Mouse (Mus musculus) midbrain, embryonic 14.5 days (tissue): ENCODE measurements around the gene Eif2s3x. TPM values are rescaled to one million over a fixed set of nuclear protein-coding genes. Genes with fewer than 3 reads are reported as not detected.
A peak's percentile ranks its signal among the peaks of the same experiment; 100 is the strongest.

Experiments
- ATAC-seq: fragments of 200-750 bp; cut with Nextera tagmentation; 2 replicates; pipeline ENCODE4 v1.8.0; 2017; ENCODE audit warnings: moderate number of reproducible peaks, moderate library complexity; ENCODE audit not compliant: low FRiP score, low TSS enrichment
- DNase-seq: peaks from one replicate; pipeline ENCODE4 v3.0.0-alpha.2; 2015
- H3K27ac ChIP-seq: fragments of 300-500 bp; sonication (generic); replicated peaks from 2 replicates; pipeline ENCODE4 v1.5.1; 2014; ENCODE audit warnings: mild to moderate bottlenecking, low read depth, low read length, moderate library complexity
- H3K27me3 ChIP-seq: fragments of 300-500 bp; sonication (generic); 2 replicates; pipeline ENCODE4 v1.6.1; 2014; ENCODE audit warnings: low read length, control low read depth, mixed read lengths; ENCODE audit not compliant: control insufficient read depth, insufficient read depth
- H3K36me3 ChIP-seq: fragments of 300-500 bp; sonication (generic); 2 replicates; pipeline ENCODE4 v1.6.1; 2014; ENCODE audit warnings: low read length, control low read depth; ENCODE audit not compliant: control insufficient read depth, insufficient read depth
- H3K4me1 ChIP-seq: fragments of 300-500 bp; sonication (generic); 2 replicates; pipeline ENCODE4 v1.6.1; 2014; ENCODE audit warnings: mild to moderate bottlenecking, antibody characterized with exemption, low read length, control low read depth; ENCODE audit not compliant: control insufficient read depth, insufficient read depth
- H3K4me2 ChIP-seq: fragments of 300-500 bp; sonication (generic); 2 replicates; pipeline ENCODE4 v1.6.1; 2014; ENCODE audit warnings: mild to moderate bottlenecking, low read length, moderate library complexity
- H3K4me3 ChIP-seq: fragments of 300-500 bp; sonication (generic); replicated peaks from 2 replicates; pipeline ENCODE4 v1.5.1; 2014; ENCODE audit warnings: low read depth, low read length
- H3K9ac ChIP-seq: fragments of 300-500 bp; sonication (generic); replicated peaks from 2 replicates; pipeline ENCODE4 v1.6.1; 2014; ENCODE audit warnings: mild to moderate bottlenecking, low read length, moderate library complexity
- H3K9me3 ChIP-seq: fragments of 300-500 bp; sonication (generic); 2 replicates; pipeline ENCODE4 v1.6.1; 2016; ENCODE audit warnings: low read length, control low read depth, mixed read lengths; ENCODE audit not compliant: control insufficient read depth
- WGBS: fragments of 180-500 bp; shearing (Covaris S2); extraction: QIAGEN DNeasy Blood & Tissue Kit; methylation state at CpG from one replicate; pipeline ENCODE4 v1.1.7; 2014; 5-methylcytosine and 5-hydroxymethylcytosine counted together
- polyA plus RNA-seq: library from polyadenylated mRNA; unstranded; fragments of >200 nt; fragmentation: Nextera tagmentation; extraction: Ambion mirVana; gene quantifications from 2 replicates; pipeline ENCODE4 v1.2.1, GENCODE M21; 2014

Eif2s3x gene
- polyA plus RNA-seq, result 101 and 104 TPM in 2 replicates

DNA sequence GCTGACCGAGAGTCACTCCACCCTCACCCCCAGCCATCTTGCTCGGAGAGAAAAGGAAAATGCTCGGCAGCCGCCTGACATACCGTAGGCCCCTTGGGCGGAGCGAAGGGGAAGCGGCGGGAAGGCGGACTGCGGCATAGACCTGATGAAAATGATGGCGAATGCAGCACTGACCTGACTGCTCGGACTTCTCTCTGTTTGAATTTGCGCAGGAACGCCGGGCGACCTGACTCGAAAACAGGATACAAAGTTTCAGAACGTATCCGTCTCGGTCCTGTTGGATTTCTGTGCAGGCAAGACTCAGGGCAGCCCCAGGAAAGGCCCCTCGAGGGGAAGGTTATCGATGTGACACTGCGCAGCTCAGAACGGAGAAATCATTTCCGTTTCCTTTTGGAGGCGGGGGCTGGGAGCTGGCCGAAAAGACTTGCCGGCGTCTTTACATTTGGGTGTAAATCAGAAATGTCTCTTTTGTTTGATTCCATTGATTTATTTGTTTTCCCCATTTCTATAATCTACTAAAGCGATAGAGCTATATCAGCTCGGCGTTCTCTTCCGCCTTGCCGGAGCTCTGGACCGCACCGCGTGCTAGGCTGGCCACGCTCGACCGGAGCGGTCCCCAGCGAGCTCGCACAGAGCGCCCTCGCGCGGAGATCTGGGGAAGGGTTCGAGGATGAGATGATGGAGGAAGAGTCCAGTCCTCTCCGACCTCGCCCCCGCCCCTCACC lies at the start of gene Eif2s3x:
Gene Eif2s3x (minus strand): TSS at position 266 of the 725 bp plus-strand sequence.
- H3K9ac ChIP-seq, result peak within 1 kb of the TSS; percentile 77
- peak; percentile 95 for ATAC-seq
- H3K4me2 ChIP-seq, result peak within 1 kb of the TSS; percentile 70
- H3K4me1 ChIP-seq, result no peaks in the 10 kb centered on the region
- WGBS, result under 1% methylated on average over 52 of the region's 52 CpGs
- no peaks in the 10 kb centered on the region for H3K9me3 ChIP-seq
- H3K27me3 ChIP-seq, result no peaks in the 10 kb centered on the region
- H3K4me3 ChIP-seq, result peak within 1 kb of the TSS; percentile 71
- H3K27ac ChIP-seq, result peak within 1 kb of the TSS; percentile 85
- H3K36me3 ChIP-seq, result peaks cover 21% of the 10 kb centered on the region
- peak; percentile 94 for DNase-seq

GRCm38 (mm10) chrX:94235601-94236000 lies 22.9 kb upstream of the Eif2s3x start:
- peak; percentile 27 for DNase-seq
- H3K27me3 ChIP-seq, result peaks cover 40% of the 10 kb centered on the region
- peak overlapping the region; percentile 55 for H3K4me2 ChIP-seq
- 33% methylated on average over 12 of the region's 12 CpGs for WGBS
- H3K36me3 ChIP-seq, result no peaks in the 10 kb centered on the region
- no peaks in the 10 kb centered on the region for H3K9me3 ChIP-seq
- peak overlapping the region; percentile 58 for H3K9ac ChIP-seq
- no peak for ATAC-seq
- H3K4me3 ChIP-seq, result peak overlapping the region; percentile 53
- H3K4me1 ChIP-seq, result no peaks in the 10 kb centered on the region
- peak overlapping the region; percentile 88; the same call in 1 of the 2 replicates for H3K27ac ChIP-seq

DNA sequence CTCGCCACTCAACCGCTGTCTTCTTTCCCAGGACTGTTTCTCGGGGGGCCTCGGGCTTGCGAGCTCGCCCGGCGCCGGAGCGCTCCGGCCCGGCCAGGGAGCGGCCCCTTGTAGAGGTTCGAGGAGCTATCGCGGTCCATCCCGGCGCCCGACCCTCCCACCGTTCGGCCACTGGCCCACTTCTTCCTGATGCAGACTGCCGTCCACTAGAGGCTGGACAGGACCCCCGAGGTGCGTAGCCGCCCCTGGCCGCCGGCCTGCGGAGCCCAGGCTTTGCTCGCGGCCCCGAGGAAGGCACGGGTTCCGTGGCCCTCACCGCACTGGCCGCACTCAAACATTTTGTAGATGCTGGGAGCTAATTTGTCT lies 22.5 kb upstream of the Eif2s3x start:
- ATAC-seq (no peak), DNase-seq (no peak)
- H3K4me2 ChIP-seq, result peak overlapping the region; percentile 55
- H3K27me3 ChIP-seq, result peaks cover 40% of the 10 kb centered on the region
- peak overlapping the region; percentile 88 for H3K27ac ChIP-seq
- H3K4me1 ChIP-seq, result no peaks in the 10 kb centered on the region
- no peaks in the 10 kb centered on the region for H3K9me3 ChIP-seq
- H3K4me3 ChIP-seq, result peak overlapping the region; percentile 53
- H3K9ac ChIP-seq, result peak overlapping the region; percentile 58
- WGBS, result 17% methylated on average over 35 of the region's 35 CpGs
- no peaks in the 10 kb centered on the region for H3K36me3 ChIP-seq

GRCm38 (mm10) chrX:94234532-94235189 lies 22.0 kb upstream of the Eif2s3x start, which contains the start of gene Klhl15:
Klhl15 (plus strand) TSS chrX:94234599.
- Histone ChIP-seq H3K27me3 (peaks cover 40% of the 10 kb centered on the region), H3K4me1 (no peaks in the 10 kb centered on the region), H3K9me3 (no peaks in the 10 kb centered on the region), H3K27ac (peak within 1 kb of the TSS; percentile 88), H3K9ac (peak within 1 kb of the TSS; percentile 58), H3K36me3 (no peaks in the 10 kb centered on the region), H3K4me3 (peak within 1 kb of the TSS; percentile 53), H3K4me2 (peak within 1 kb of the TSS; percentile 55)
- ATAC-seq (peak; percentile 93), DNase-seq (peak; percentile 89)
- WGBS, result 10% methylated on average over 58 of the region's 70 CpGs

DNA sequence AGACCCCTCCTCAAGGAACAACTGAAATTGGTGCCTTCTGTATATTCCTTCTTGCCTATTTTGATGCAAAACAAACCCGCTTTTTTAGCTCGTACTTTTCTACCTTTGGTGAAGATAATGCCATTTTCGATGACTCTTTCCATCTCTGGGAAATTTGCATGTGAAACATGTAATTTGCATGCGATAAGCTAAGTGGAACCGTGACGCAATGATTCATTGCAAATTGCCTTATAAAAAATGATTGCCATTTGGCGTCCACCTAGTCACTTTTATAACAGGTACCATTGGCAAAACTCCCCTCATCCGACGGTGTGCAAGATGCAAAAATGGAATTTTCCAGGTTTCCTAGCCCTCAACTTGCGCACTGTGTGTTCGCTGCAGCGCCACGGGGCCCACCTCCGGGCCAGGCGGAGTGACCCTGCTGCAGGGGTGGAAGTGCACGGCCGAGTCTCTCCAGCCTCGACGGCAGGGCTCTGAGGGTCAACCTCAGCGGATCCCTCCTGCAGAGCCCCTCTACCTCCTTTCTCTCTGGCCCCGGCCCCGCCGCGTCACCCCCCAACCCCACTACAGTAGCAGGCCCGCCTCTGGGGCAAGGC lies 21.4 kb upstream of the Eif2s3x start:
- Histone ChIP-seq H3K9me3 (no peaks in the 10 kb centered on the region), H3K27me3 (peaks cover 40% of the 10 kb centered on the region), H3K9ac (peak overlapping the region; percentile 58), H3K4me2 (peak overlapping the region; percentile 55), H3K4me1 (no peaks in the 10 kb centered on the region), H3K4me3 (peak overlapping the region; percentile 53), H3K36me3 (no peaks in the 10 kb centered on the region), H3K27ac (peak overlapping the region; percentile 88)
- ATAC-seq (no peak), DNase-seq (no peak)
- WGBS, result 14% methylated on average over 23 of the region's 25 CpGs

DNA sequence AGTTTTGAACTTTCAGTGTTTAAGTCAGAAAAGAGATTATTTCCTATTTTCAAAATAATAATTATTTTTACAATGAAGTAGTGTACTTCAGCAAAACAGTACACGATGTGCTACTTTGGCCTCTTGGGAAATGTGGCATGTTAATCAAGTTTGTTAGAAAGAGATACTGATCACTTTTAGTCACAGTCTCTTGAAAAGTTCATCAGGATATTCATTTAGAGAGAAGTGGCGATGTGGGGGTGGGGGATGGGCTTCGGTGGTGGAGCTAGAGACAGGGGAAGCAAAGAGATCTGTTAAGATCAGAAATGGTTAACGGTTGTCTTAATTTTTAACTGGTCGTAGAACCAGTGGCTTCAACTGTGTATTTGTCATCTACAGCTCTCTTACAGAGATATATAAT lies 20.8 kb upstream of the Eif2s3x start:
- DNase-seq (peak; percentile 0), ATAC-seq (no peak)
- H3K4me1 ChIP-seq, result no peaks in the 10 kb centered on the region
- no peaks in the 10 kb centered on the region for H3K36me3 ChIP-seq
- H3K9me3 ChIP-seq, result no peaks in the 10 kb centered on the region
- 38% methylated on average over 5 of the region's 5 CpGs for WGBS
- no peak overlapping the region for H3K9ac ChIP-seq
- peak overlapping the region; percentile 55 for H3K4me2 ChIP-seq
- peaks cover 35% of the 10 kb centered on the region for H3K27me3 ChIP-seq
- no peak overlapping the region for H3K4me3 ChIP-seq
- no peak overlapping the region for H3K27ac ChIP-seq

DNA sequence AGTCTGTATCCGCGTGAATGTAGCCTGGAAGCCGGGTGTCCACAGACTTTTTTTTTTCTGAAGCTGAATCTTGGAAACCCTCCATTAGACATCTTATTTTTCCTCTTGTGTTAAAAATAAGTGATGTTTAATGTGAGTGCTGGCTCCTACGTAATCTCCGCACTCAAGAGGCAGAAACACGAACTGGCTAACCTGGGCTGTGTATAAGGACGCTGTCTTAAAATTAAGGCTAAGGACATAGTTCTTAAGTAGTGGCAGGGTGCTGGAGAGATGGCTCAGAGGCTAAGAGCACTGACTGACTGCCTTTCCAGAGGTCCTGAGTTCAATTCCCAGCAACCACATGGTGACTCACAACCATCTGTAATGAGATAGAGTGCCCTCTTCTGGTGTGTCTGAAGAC lies 722 bp upstream of the Eif2s3x start:
- H3K27me3 ChIP-seq, result no peaks in the 10 kb centered on the region
- H3K4me1 ChIP-seq, result no peaks in the 10 kb centered on the region
- DNase-seq, result no peak
- peak; percentile 6; the same call in 1 of the 2 replicates for ATAC-seq
- H3K9ac ChIP-seq, result no peak overlapping the region; the same call in 1 of the 2 replicates
- H3K4me3 ChIP-seq, result peak overlapping the region; percentile 71
- H3K27ac ChIP-seq, result peak overlapping the region; percentile 85
- H3K36me3 ChIP-seq, result peaks cover 15% of the 10 kb centered on the region
- WGBS, result 18% methylated on average over 7 of the region's 7 CpGs
- no peaks in the 10 kb centered on the region for H3K9me3 ChIP-seq
- H3K4me2 ChIP-seq, result peak overlapping the region; percentile 70

GRCm38 (mm10) chrX:94212264-94212596 lies 432 bp downstream of the Eif2s3x start:
- H3K9me3 ChIP-seq, result no peaks in the 10 kb centered on the region
- peak overlapping the region; percentile 77 for H3K9ac ChIP-seq
- no peaks in the 10 kb centered on the region for H3K4me1 ChIP-seq
- DNase-seq, result no peak
- no peaks in the 10 kb centered on the region for H3K27me3 ChIP-seq
- H3K27ac ChIP-seq, result peak overlapping the region; percentile 85
- H3K4me3 ChIP-seq, result peak overlapping the region; percentile 71
- peaks cover 27% of the 10 kb centered on the region for H3K36me3 ChIP-seq
- ATAC-seq, result peak; percentile 72
- H3K4me2 ChIP-seq, result peak overlapping the region; percentile 70
- WGBS, result under 1% methylated on average over 12 of the region's 12 CpGs
